Mouse (Mus musculus): ENCODE data around the gene Zfp820.
"Not testable (repeated sequence)": the region's sequence is repeated elsewhere in the genome, so short reads cannot be mapped to it uniquely, and the experiment has no call there.

The Zfp820 gene
- long read RNA-seq, experiment 1, partial matches to known transcripts: 0 of 4 reads
- long read RNA-seq, experiment 1, other reads (novel, unspliced or antisense): 2 of 4 reads
- long read RNA-seq, experiment 2, partial matches to known transcripts: 0 of 2 reads
- long read RNA-seq, experiment 2, other reads (novel, unspliced or antisense): 2 of 2 reads

DNA sequence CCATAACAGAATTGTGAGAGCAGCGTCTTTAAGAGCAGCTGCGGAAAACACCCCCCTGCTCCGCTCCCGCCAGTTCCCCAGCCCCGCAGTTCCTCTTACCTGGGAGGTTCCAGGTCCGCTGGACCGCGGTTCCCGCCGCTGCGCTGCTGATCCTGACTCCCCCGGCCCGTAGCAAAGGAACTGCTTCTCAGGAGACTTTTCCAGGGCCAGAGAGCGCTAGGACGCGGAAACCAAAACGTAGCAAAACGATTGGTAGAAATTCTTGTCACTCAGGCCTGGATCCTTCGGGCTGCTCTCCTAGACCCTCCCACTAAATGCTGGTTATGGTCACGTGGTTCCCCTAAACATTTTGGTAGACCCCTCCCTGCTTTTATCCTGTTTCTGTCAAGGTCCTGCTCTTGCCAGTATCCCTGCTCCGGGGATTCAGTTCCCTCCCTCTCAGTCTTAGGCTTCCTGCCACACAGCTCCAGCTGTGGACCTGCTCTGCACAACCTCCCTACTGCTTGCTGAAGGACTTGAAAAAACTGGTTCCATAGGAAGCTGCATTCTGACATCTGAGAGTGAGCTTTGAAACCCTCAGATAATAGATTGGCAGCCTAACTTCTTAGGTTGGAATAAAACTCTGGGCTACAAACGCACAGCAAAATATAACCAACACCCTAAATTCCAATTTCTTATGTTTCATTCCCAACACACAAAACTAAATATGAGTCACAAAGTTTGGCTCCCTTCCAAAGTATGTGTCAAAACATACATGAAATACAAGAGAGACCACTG, at the start of gene Zfp820:
Zfp820 (minus strand) TSS at position 228 of the 777 bp plus-strand sequence.
- intact Hi-C loops (cut with DNase I): loop anchor here (5.0 kb wide), 1 partner anchor 93 kb away; no protein-coding TSS in a partner anchor

GRCm38 (mm10) chr17:21871256-21871655, 25.7 kb upstream of the Zfp820 start:
- intact Hi-C loops (cut with DNase I): no loop called here

DNA sequence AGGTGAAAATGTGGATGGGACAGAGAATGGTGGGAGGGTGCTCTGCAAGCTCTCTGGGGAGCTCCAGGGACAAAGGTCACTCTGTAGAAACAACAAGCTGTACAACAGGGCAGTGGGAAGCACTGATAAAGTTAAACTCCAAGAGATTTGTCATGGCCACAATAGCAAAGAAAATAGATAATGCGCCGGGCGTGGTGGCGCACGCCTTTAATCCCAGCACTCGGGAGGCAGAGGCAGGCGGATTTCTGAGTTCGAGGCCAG, 680 bp upstream of the Zfp820 start:
- intact Hi-C loops (cut with DNase I): loop anchor here (5.0 kb wide), 1 partner anchor 94 kb away; no protein-coding TSS in a partner anchor

GRCm38 (mm10) chr17:21838510-21838909, 7.1 kb downstream of the Zfp820 start:
- intact Hi-C loops (cut with DNase I): no loop called here

GRCm38 (mm10) chr17:21801373-21801772, 44.2 kb downstream of the Zfp820 start:
- intact Hi-C loops (cut with DNase I): not testable (repeated sequence)

GRCm38 (mm10) chr17:21792256-21792655, 53.3 kb downstream of the Zfp820 start:
- intact Hi-C loops (cut with DNase I): no loop called here

GRCm38 (mm10) chr17:21770336-21770735, 75.2 kb downstream of the Zfp820 start:
- intact Hi-C loops (cut with DNase I): no loop called here

All from adrenal gland (tissue).